Mouse (Mus musculus) small intestine, adult 2 months (tissue): ENCODE measurements around the gene Thada.

Source experiments
- CTCF ChIP-seq: fragments of 200-500 bp; IDR thresholded peaks from 2 replicates; pipeline ENCODE4 v1.5.1; 2012; ENCODE audit warnings: low read depth, mild to moderate bottlenecking, control low read depth, inconsistent platforms, low read length, moderate library complexity, mixed read lengths; ENCODE audit not compliant: insufficient replicate concordance, insufficient read length; ENCODE audit errors: extremely low read depth
- POLR2A ChIP-seq: fragments of 200-500 bp; IDR thresholded peaks from 2 replicates; pipeline ENCODE4 v1.6.1; 2012; ENCODE audit warnings: low read depth, mild to moderate bottlenecking, control low read depth, inconsistent platforms, low read length, moderate library complexity

DNA sequence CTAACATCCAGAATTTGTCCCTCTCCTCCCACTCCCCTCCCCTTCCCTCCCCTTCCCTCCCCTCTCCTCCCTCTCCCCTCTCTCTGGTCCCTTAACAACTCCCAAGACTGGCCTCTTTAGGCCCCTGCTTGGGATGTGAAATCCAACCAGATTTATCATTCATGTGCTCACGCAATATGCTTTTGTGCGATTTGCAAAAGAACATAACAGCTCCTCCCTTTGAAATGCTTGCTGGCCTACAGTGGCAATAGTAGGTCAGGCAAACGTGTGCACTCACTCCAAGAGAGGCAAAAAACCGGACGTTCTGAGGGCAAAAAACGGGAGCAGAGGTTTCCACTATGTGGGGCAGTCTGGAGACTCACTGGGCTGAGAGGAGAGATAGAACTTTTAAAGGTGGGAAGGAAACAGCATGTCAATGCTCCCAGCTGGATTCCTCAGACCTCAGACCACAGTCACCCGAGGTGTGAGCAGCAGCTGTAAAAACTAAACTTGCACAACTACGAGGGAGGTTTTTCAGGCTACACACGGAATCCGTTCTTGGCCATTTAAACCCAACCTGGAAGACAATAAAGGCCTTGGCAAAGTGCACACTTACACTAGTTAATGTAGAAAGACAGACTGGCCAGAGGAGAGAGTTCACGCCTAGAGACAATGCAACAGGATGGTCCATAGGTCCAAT is 45.1 kb upstream of the Thada start:
- TF ChIP-seq CTCF = no peak
- no peak for TF ChIP-seq POLR2A
